Mouse (Mus musculus) midbrain, embryonic 15.5 days (tissue): ENCODE results near the gene Vmn1r11. TPM values are rescaled to one million over a fixed set of nuclear protein-coding genes. Genes with fewer than 3 reads are reported as not detected.

Experiments used
- ATAC-seq: fragments of 200-750 bp; cut with Nextera tagmentation; replicated peaks from 2 replicates; pipeline ENCODE4 v1.8.0; 2017; ENCODE audit warnings: moderate TSS enrichment
- H3K27ac ChIP-seq: fragments of 300-500 bp; sonication (generic); 2 replicates; pipeline ENCODE4 v1.5.1; 2015; ENCODE audit warnings: mild to moderate bottlenecking, inconsistent platforms
- H3K27me3 ChIP-seq: fragments of 300-500 bp; sonication (generic); replicated peaks from 2 replicates; pipeline ENCODE4 v1.6.1; 2015; ENCODE audit warnings: inconsistent platforms
- H3K36me3 ChIP-seq: fragments of 300-500 bp; sonication (generic); replicated peaks from 2 replicates; pipeline ENCODE4 v1.6.1; 2015; ENCODE audit warnings: inconsistent platforms
- H3K4me1 ChIP-seq: fragments of 300-500 bp; sonication (generic); 2 replicates; pipeline ENCODE4 v1.6.1; 2015; ENCODE audit warnings: inconsistent platforms
- H3K4me2 ChIP-seq: fragments of 300-500 bp; sonication (generic); 2 replicates; pipeline ENCODE4 v1.6.1; 2015; ENCODE audit warnings: inconsistent platforms, mild to moderate bottlenecking, moderate library complexity
- H3K4me3 ChIP-seq: fragments of 300-500 bp; sonication (generic); 2 replicates; pipeline ENCODE4 v1.5.1; 2015; ENCODE audit warnings: mild to moderate bottlenecking, inconsistent platforms
- H3K9ac ChIP-seq: fragments of 300-500 bp; sonication (generic); 2 replicates; pipeline ENCODE4 v1.6.1; 2015; ENCODE audit warnings: mild to moderate bottlenecking, inconsistent platforms
- H3K9me3 ChIP-seq: fragments of 300-500 bp; sonication (generic); 2 replicates; pipeline ENCODE4 v1.6.1; 2016; ENCODE audit warnings: inconsistent platforms
- WGBS: fragments of 180-500 bp; shearing (Covaris S2); methylation state at CpG from one replicate; pipeline ENCODE4 v1.1.7; 2015; ENCODE audit warnings: mixed read lengths; 5-methylcytosine and 5-hydroxymethylcytosine counted together
- polyA plus RNA-seq: library from polyadenylated mRNA; unstranded; fragments of >200 nt; fragmentation: Nextera tagmentation; extraction: Ambion mirVana; gene quantifications from 2 replicates; pipeline ENCODE4 v1.2.1, GENCODE M21; 2015

Vmn1r11 gene
- not detected in 2 replicates for polyA plus RNA-seq

DNA sequence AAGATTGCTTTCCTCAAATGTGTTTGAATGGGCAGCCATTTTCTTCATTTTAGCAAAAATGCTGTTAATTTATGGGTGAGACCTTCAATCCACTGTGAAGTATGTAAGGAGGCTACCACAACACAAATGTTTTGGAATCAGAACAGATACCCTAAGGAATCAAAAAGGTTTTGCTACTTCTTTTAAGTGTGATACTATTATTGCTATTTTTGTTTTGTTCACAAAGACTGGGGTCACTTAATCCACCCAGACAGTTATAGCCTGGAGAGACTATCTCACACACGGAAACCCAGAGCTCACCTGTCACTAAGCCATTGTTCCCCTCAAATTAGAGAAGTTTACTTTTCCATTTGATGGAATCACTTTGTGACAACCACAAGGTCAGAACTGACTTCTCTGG is at the start of gene Vmn1r11:
Gene Vmn1r11, plus strand, starts transcription at position 301 of the 400 bp plus-strand sequence.
- H3K36me3 ChIP-seq = no peaks in the 10 kb centered on the region
- H3K4me1 ChIP-seq = no peaks in the 10 kb centered on the region
- H3K27me3 ChIP-seq = no peaks in the 10 kb centered on the region
- H3K4me3 ChIP-seq = no peak within 1 kb of the TSS
- H3K9me3 ChIP-seq = no peaks in the 10 kb centered on the region
- WGBS = 76% methylated on average over 1 of the region's 1 CpGs
- no peak within 1 kb of the TSS for H3K9ac ChIP-seq
- no peak within 1 kb of the TSS for H3K4me2 ChIP-seq
- H3K27ac ChIP-seq = no peak within 1 kb of the TSS
- no peak for ATAC-seq

DNA sequence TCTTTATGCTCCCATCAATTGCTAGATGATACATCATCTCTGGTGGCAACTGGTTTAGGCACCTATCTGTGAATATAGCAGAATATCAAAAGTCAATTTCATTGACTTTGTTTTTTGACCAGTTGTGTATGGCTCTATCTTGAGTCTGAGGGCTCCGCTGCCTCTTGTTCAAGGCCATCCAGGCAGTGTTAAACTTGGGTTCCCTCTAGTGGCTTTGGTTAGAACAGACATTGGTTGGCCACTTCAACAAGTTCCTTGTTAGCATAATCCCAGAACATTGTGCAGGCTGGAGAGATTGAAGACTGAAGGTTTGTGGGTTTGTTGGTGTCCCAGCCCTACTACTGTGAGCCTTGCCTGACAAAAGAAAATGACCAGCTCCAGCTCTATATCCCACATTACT is 26.9 kb upstream of the Vmn1r11 start:
- H3K4me3 ChIP-seq = no peak overlapping the region
- H3K4me2 ChIP-seq = no peak overlapping the region
- no peaks in the 10 kb centered on the region for H3K9me3 ChIP-seq
- no peaks in the 10 kb centered on the region for H3K4me1 ChIP-seq
- no peaks in the 10 kb centered on the region for H3K36me3 ChIP-seq
- no peak overlapping the region for H3K9ac ChIP-seq
- WGBS = 69% methylated on average over 1 of the region's 1 CpGs
- no peak overlapping the region for H3K27ac ChIP-seq
- no peak for ATAC-seq
- no peaks in the 10 kb centered on the region for H3K27me3 ChIP-seq

DNA sequence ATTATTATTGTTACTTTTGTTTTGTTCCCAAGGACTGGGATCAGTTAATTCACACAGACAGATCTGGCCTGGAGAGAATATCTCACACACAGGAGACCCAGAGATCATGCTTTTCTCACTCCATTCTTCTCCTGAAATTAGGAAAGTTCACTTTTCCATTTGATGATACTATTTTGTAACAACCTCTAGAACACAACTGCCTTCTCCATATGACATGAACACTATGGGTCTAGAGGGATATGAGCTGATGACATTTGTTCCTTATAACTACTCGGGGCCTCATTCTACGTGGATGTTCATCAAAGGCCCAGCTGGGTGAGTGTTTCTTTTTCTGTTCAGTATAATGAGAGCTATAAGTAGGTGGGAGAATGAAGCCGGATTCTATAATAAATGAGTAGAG is 24.1 kb upstream of the Vmn1r11 start, which contains the start of gene Vmn1r10:
Gene Vmn1r10, plus strand, starts transcription at position 301 of the 400 bp plus-strand sequence.
- Histone ChIP-seq H3K4me1 (no peaks in the 10 kb centered on the region), H3K9me3 (no peaks in the 10 kb centered on the region), H3K27me3 (no peaks in the 10 kb centered on the region), H3K4me2 (no peak within 1 kb of the TSS), H3K27ac (no peak within 1 kb of the TSS), H3K4me3 (no peak within 1 kb of the TSS), H3K36me3 (no peaks in the 10 kb centered on the region), H3K9ac (no peak within 1 kb of the TSS)
- 91% methylated on average over 3 of the region's 3 CpGs for WGBS
- no peak for ATAC-seq

DNA sequence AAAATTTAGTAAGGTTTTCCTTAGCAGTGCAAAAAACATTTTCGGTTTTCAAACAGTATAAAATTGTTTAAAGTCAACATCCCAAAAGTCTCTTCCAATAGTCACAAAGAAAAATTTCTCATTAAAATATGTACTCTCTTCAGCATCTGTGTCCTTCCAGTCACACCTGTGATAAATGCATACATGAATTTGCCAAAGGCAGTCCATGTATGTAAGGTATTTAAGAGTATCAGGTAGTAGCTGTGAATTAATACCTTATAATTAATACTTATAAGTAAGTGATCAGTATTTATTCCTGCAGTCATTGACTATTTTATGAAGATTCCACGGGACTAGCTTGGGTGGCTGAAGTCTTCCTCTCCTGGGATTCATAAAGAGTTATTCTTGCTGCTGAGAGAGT is 23.4 kb downstream of the Vmn1r11 start, which contains the start of gene Vmn1r12:
Gene Vmn1r12, plus strand, starts transcription at position 301 of the 400 bp plus-strand sequence.
- no peaks in the 10 kb centered on the region for H3K9me3 ChIP-seq
- ATAC-seq = no peak

More for the DNA sequence above, 23.4 kb downstream of the Vmn1r11 start, which contains the start of gene Vmn1r12:
- no peak within 1 kb of the TSS for H3K9ac ChIP-seq
- no peak within 1 kb of the TSS for H3K4me3 ChIP-seq
- H3K36me3 ChIP-seq = no peaks in the 10 kb centered on the region
- no peaks in the 10 kb centered on the region for H3K27me3 ChIP-seq
- WGBS = 89% methylated on average over 2 of the region's 2 CpGs
- H3K27ac ChIP-seq = no peak within 1 kb of the TSS
- no peaks in the 10 kb centered on the region for H3K4me1 ChIP-seq
- no peak within 1 kb of the TSS for H3K4me2 ChIP-seq

Other genes starting within 250 kb of the Vmn1r11 start
- gene Nt5c3, start 209.5 kb upstream of the Vmn1r11 start, polyA plus RNA-seq = 163 and 169 TPM in 2 replicates
- gene Vmn1r4, start 209.4 kb upstream of the Vmn1r11 start, polyA plus RNA-seq = 0.50 and 0.61 TPM in 2 replicates
- gene Vmn1r5, start 163.2 kb upstream of the Vmn1r11 start, polyA plus RNA-seq = not detected in 2 replicates
- gene Vmn1r6, start 136.2 kb upstream of the Vmn1r11 start, polyA plus RNA-seq = not detected in 2 replicates
- not detected in 2 replicates for gene Vmn1r7, start 108.1 kb upstream of the Vmn1r11 start, polyA plus RNA-seq
- not detected in 2 replicates for gene Vmn1r8, start 101.2 kb upstream of the Vmn1r11 start, polyA plus RNA-seq
- not detected in 2 replicates for gene Vmn1r9, start 66.7 kb upstream of the Vmn1r11 start, polyA plus RNA-seq
- not detected in 2 replicates for gene Vmn1r10, start 24.0 kb upstream of the Vmn1r11 start, polyA plus RNA-seq
- not detected in 2 replicates for gene Vmn1r12, start 23.5 kb downstream of the Vmn1r11 start, polyA plus RNA-seq
- gene Vmn1r13, start 69.8 kb downstream of the Vmn1r11 start, polyA plus RNA-seq = not detected in 2 replicates
- not detected in 2 replicates for gene Vmn1r14, start 98.2 kb downstream of the Vmn1r11 start, polyA plus RNA-seq
- not detected in 2 replicates for gene Vmn1r15, start 124.5 kb downstream of the Vmn1r11 start, polyA plus RNA-seq
- not detected in 2 replicates for gene Vmn1r16, start 196.0 kb downstream of the Vmn1r11 start, polyA plus RNA-seq
- gene Vmn1r17, start 230.3 kb downstream of the Vmn1r11 start, polyA plus RNA-seq = not detected in 2 replicates